Mouse (Mus musculus): ENCODE results near the gene Jam2.

- TF ChIP-seq CTCF (IDR thresholded peaks at IDR 0.05; ENCODE audit: low read depth, low read length) (no peak), GATA1 (IDR thresholded peaks at IDR 0.05; ENCODE audit: borderline replicate concordance, low read length) (no peak)
Measured at GRCm38 (mm10) chr16:84853492-84853891, 79.6 kb downstream of the Jam2 start.
